30 mouse cellular contexts compared by ENCODE assay signal in genomic region chr13:71342921-71343320, GRCm38 (mm10).
"Had no signal": no experiment of that assay in that cellular context is flagged by ENCODE, and none has a peak within 500 bp of the region (broad histone marks: within the 10 kb centered on the region; RNA-seq: fewer than 3 reads in every experiment).

No protein-coding gene starts in this region.

- H3K9ac ChIP-seq: limb, embryonic 12.5 days; limb, embryonic 13.5 days; limb, embryonic 15.5 days; liver, embryonic 12.5 days; liver, embryonic 13.5 days; liver, embryonic 14.5 days; liver, embryonic 15.5 days; liver, postnatal 0 days; lung, embryonic 14.5 days; lung, embryonic 15.5 days; midbrain, embryonic 12.5 days; midbrain, embryonic 13.5 days; midbrain, embryonic 15.5 days had no signal

- H3K27ac ChIP-seq: left cerebral cortex, adult 2 months; limb, embryonic 10.5 days; limb, embryonic 12.5 days; limb, embryonic 13.5 days; limb, embryonic 15.5 days; liver, embryonic 12.5 days; liver, embryonic 13.5 days; liver, embryonic 14.5 days; liver, embryonic 15.5 days; lung, embryonic 15.5 days; macrophage; midbrain, embryonic 10.5 days; midbrain, embryonic 12.5 days; midbrain, embryonic 13.5 days; midbrain, embryonic 15.5 days had no signal

- H3K27me3 ChIP-seq: limb, embryonic 12.5 days; limb, embryonic 13.5 days; limb, embryonic 15.5 days; liver, embryonic 12.5 days; liver, embryonic 13.5 days; liver, embryonic 15.5 days; lung, embryonic 15.5 days; megakaryocyte, embryonic 14.5 days; midbrain, embryonic 12.5 days; midbrain, embryonic 13.5 days; midbrain, embryonic 15.5 days had no signal

- H3K4me2 ChIP-seq: limb, embryonic 12.5 days; limb, embryonic 13.5 days; limb, embryonic 15.5 days; liver, embryonic 11.5 days; liver, embryonic 12.5 days; liver, embryonic 13.5 days; liver, embryonic 15.5 days; lung, embryonic 14.5 days; lung, embryonic 15.5 days; midbrain, embryonic 11.5 days; midbrain, embryonic 12.5 days; midbrain, embryonic 13.5 days; midbrain, embryonic 15.5 days had no signal

- DNase-seq: left cerebral cortex, postnatal 4 days; liver; liver, embryonic 13.5 days; liver, postnatal 0 days; lung, adult 18-20 months; lung, adult 2 months; lung, embryonic 14.5 days; lung, postnatal 10 days; lung, postnatal 14 days; lung, postnatal 36 days; lung, postnatal 4 days had no signal

- ATAC-seq: liver, embryonic 12.5 days; liver, postnatal 0 days; lung, postnatal 0 days; midbrain, embryonic 13.5 days; midbrain, embryonic 15.5 days; midbrain, embryonic 16.5 days had no signal

- H3K4me1 ChIP-seq: limb, embryonic 10.5 days; limb, embryonic 12.5 days; limb, embryonic 13.5 days; limb, embryonic 15.5 days; liver, embryonic 12.5 days; liver, embryonic 13.5 days; liver, embryonic 15.5 days; lung, embryonic 15.5 days; megakaryocyte, embryonic 14.5 days; midbrain, embryonic 15.5 days had no signal

- H3K4me3 ChIP-seq: left cerebral cortex, adult 2 months; limb, embryonic 10.5 days; limb, embryonic 12.5 days; limb, embryonic 13.5 days; limb, embryonic 15.5 days; liver, embryonic 12.5 days; liver, embryonic 13.5 days; liver, embryonic 15.5 days; lung, embryonic 15.5 days; megakaryocyte, embryonic 14.5 days; midbrain, embryonic 10.5 days; midbrain, embryonic 12.5 days; midbrain, embryonic 13.5 days; midbrain, embryonic 15.5 days had no signal

- H3K36me3 ChIP-seq: limb, embryonic 10.5 days; limb, embryonic 12.5 days; limb, embryonic 13.5 days; limb, embryonic 15.5 days; liver, embryonic 12.5 days; liver, embryonic 13.5 days; liver, embryonic 15.5 days; lung, embryonic 15.5 days; midbrain, embryonic 10.5 days; midbrain, embryonic 12.5 days; midbrain, embryonic 13.5 days; midbrain, embryonic 15.5 days had no signal

- H3K9me3 ChIP-seq: limb, embryonic 10.5 days; limb, embryonic 12.5 days; limb, embryonic 13.5 days; limb, embryonic 15.5 days; liver, embryonic 12.5 days; liver, embryonic 13.5 days; liver, embryonic 15.5 days; lung, embryonic 15.5 days; midbrain, embryonic 10.5 days; midbrain, embryonic 12.5 days; midbrain, embryonic 13.5 days; midbrain, embryonic 15.5 days had no signal
